Mouse (Mus musculus) c-Kit-positive CD71-negative TER-119-negative erythroid progenitor cells, embryonic 14.5 days (primary cell): ENCODE results near the gene Pnmal1.

Experiments used
- DNase-seq: peaks from one replicate; pipeline ENCODE4 v3.0.0-alpha.2; 2013; ENCODE audit warnings: low read depth

The Pnmal1 gene

GRCm38 (mm10) chr7:16995345-16995744, 35.9 kb downstream of the Pnmal1 start:
- no peak for DNase-seq

- no peak for DNase-seq
Measured at GRCm38 (mm10) chr7:16999233-16999632, 39.8 kb downstream of the Pnmal1 start.

GRCm38 (mm10) chr7:16999650-17000049, 40.2 kb downstream of the Pnmal1 start:
- peak; percentile 76 for DNase-seq

GRCm38 (mm10) chr7:17002375-17003195, 43.1 kb downstream of the Pnmal1 start:
- DNase-seq = peak; percentile 87

GRCm38 (mm10) chr7:17003230-17003960, 43.9 kb downstream of the Pnmal1 start:
- no peak for DNase-seq

GRCm38 (mm10) chr7:17004716-17005115, 45.2 kb downstream of the Pnmal1 start:
- no peak for DNase-seq

- DNase-seq = no peak
Measured at GRCm38 (mm10) chr7:17007300-17007699, 47.8 kb downstream of the Pnmal1 start.

- DNase-seq = no peak
Measured at GRCm38 (mm10) chr7:17009326-17010009, 50.0 kb downstream of the Pnmal1 start.

- DNase-seq = no peak
Measured at GRCm38 (mm10) chr7:17010010-17010347, 50.5 kb downstream of the Pnmal1 start.

- no peak for DNase-seq
Measured at GRCm38 (mm10) chr7:17011909-17012590, 52.6 kb downstream of the Pnmal1 start.
